Comparison of ENCODE assay signal across 10 mouse cellular contexts in the genomic region with DNA sequence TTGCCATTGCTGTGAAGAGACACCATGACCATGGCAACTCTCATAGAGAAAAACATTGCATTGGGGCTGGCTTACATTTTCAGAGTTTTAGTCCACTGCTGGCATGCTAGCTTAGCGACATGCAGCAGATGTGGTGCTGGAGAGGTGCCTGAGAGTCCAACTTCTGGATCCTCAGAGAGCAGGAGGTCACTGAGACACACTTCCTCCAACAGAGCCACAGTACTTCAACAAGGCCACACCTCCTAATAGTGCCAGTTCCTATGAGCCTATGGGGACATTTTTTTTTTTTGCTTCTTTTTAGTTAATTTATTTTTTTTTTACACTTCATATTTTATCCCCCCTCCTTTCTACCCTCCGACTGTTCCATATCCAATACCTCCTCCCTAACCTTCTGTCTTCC.
"Had no signal": no experiment of that assay in that cellular context is flagged by ENCODE, and none has a peak within 500 bp of the region (broad histone marks: within the 10 kb centered on the region; RNA-seq: fewer than 3 reads in every experiment).

No protein-coding gene starts in this region.

- ATAC-seq: midbrain, embryonic 16.5 days had no signal

- DNase-seq: lung, adult 18-20 months; lung, embryonic 14.5 days; lung, postnatal 10 days; lung, postnatal 4 days; midbrain, embryonic 14.5 days; right cerebral cortex, postnatal 14 days; thymus, adult 2 months; thymus, postnatal 25 days; thymus, postnatal 4 days had no signal
